Mouse (Mus musculus): ENCODE measurements around the gene Hoxb5.

The Hoxb5 gene

DNA sequence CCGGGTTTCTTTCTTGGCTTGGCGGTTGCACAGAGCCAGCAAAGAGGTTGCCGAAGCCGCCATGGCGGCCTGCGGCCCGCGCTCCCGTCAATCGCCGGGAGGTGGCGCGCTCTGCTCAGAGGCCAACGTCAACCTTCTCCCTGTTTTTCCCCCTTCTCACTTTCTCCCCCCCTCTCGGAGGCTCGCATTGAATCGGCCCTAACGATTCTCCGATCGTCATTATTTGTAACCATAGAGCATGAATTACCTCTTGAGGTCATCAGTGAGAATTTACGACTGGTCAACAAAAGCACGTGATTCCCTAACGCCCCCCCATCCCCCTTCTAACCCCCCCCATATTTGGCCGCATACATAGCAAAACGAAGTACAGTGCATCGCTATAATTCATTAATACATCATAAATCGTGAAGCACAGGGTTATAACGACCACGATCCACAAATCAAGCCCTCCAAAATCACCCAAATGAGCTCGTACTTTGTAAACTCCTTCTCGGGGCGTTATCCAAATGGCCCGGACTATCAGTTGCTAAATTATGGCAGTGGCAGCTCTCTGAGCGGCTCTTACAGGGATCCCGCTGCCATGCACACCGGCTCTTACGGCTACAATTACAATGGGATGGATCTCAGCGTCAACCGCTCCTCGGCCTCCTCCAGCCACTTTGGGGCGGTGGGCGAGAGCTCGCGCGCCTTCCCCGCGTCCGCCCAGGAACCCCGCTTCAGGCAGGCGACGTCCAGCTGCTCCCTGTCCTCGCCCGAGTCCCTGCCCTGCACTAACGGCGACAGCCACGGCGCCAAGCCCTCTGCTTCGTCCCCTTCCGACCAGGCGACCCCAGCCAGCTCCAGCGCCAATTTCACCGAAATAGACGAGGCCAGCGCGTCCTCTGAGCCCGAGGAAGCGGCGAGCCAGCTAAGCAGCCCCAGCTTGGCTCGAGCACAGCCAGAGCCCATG is at the start of gene Hoxb5:
Hoxb5 (plus strand) TSS at position 186 of the 949 bp plus-strand sequence.
- in situ Hi-C loops (cut with MseI, MboI): no loop called here

- in situ Hi-C loops (cut with MseI, MboI): no loop called here
Measured at GRCm38 (mm10) chr11:96254221-96254620, 48.9 kb upstream of the Hoxb5 start.

DNA sequence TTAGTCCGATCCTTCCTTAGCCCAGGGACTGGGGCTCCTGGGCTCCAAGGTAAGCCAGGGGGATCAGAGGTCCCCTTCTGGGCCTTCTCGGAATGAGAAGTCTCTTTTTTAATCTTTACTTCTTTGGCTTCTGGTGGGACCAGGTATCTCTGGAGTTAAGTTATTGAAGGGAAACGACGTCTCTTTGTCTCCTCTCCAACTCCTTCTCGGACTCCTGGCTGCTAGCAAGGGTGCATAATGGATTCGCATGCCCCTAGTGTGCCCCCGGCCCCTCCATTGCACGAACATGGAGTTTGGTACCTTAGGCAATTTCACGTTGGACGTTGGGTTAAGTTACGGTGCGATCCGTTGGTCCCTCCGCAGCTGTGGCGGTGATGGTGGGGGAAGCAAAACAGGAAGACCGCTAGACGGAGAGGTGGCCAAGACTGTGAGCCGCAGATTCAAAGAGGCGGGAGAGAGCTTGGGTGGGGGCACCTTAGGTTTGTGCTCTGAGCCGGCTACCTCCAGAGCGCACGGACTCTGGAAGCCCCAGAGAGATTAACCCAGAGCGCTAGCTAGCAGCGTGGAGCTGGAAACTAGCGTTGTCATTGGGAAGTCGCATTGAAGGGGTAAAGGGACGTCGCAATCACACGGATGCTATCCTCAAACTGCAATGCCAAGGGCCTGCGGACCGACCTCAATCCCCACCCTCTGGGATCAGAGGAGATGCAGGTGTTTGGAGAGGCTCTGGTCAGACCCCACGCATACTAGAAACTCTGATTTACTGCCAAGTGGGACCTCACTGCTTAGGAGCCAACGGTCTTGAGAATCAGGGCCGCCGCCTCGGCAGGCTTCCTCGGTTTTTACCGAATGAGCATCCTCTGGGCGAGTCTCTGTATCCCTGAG is 47.8 kb upstream of the Hoxb5 start:
- in situ Hi-C loops (cut with MseI, MboI): no loop called here

DNA sequence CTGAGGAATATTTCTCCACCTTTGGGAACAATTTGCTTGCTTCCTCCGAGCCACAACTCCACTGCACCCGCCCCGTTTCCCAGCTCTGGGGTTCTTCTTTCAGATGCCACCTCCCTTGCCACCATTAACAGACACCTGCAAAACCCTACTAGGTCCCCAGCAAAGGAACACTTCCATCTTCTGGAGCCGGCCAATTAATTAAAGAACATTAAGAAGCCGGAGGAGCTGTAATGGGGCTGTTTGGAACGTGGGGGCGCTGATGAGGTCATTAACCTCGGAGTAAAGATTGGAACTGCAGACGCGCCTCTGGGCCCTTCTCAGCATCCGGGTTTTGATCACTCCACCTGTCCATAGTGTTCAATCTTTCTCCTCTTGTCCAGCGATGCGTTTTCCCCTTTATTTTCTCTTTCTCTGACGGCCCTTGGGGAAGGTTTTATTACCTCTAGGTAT is 47.1 kb upstream of the Hoxb5 start:
- in situ Hi-C loops (cut with MseI, MboI): no loop called here

GRCm38 (mm10) chr11:96257141-96257540 is 46.0 kb upstream of the Hoxb5 start:
- in situ Hi-C loops (cut with MseI, MboI): no loop called here

DNA sequence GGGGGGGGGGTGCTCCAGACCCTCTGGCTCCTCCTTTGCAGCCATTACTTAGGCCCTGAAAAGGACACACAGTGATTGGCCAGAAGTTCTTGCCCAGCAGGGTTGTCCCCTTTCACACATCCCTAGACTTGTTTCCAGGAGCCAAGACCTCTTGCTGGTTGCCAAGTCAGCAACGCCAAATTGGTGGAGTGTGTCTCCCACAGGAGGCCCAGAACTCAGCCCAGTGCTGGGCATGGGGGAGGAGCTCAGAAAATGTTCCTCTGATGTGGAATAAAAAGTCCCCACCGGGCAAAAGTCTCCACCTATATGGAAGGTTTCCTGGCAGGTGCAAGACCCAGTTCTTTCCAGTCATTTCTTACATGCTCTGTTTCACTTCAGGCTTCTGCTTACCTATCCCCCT is 44.1 kb upstream of the Hoxb5 start:
- in situ Hi-C loops (cut with MseI, MboI): no loop called here

DNA sequence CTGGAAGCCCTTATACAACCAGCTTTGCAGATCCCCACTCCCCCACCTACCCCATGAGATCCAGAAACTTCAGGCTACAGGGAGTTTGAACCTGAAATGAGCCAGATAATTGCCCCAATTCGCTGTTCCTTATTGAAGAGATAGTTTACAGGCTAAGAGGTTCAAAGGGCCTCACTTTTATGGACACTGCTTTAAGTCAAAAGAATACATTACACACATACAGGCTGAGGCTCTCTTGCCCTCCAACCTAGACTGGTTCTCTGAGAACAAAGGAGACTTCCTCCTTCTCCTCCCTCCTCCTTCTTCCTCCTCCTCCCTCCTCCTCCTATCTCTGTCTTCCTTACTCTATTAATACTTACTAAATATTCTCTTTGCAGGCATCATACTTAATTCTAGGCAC is 43.6 kb upstream of the Hoxb5 start:
- in situ Hi-C loops (cut with MseI, MboI): no loop called here

DNA sequence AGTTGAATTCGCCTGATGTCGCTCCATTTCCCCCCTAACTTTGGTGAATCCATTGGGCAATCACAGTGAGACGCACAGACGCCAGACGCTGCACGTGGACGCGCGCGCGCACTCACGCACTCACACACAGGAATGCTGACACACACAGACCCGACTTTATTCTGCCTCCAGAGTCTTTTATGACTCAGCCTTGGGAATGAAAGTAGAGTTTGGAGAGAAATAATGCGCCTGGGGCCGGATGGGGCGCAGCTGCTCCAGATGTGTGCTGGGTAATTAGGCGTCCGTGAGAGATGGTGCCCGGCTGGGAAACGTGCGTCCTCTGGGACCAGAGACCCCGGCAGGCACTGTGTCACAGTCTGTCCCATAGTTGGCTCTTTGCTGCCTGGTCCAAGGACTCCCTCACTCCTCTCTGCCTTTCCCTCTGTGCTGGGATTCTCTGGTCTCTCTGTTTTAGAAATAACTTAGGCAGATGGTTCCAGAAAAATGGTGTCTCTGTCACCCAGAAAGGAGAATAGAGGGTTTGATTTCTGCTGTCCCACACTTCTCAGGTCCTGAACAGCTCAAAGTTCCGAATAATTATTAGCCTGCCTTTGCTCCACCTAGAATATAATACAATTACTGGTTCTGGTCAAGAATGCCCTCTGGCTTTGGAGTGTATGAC is 42.7 kb upstream of the Hoxb5 start:
- in situ Hi-C loops (cut with MseI, MboI): no loop called here

- in situ Hi-C loops (cut with MseI, MboI): no loop called here
Measured at GRCm38 (mm10) chr11:96261323-96261890, 41.7 kb upstream of the Hoxb5 start.

DNA sequence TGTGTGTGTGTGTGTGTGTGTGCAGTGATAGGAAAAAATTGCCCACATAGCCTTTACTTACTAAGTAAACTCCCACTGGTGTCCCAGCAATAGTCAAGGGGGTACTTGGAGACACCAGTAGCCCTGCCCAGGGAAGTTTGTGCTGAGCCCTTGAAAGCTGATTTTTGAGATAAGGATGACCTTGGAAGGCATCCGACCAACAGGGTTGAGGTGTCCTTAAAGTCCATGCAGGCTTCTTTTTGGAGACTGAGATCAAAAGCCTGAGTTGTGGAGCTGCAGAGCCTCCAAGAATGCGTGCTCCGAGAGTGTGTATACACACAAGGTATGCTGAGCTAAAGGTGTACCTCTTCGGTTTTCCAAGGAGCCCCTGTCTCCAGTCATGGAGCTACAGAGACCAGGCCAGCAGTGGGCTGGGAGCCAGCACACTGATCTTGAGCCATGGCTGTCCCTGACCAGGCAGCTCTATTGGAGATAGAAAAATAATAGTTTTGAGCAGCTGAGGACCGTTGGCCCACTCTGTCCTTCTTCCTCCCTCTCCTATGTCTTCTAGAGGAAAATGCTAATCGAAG is 40.8 kb upstream of the Hoxb5 start:
- in situ Hi-C loops (cut with MseI, MboI): no loop called here

DNA sequence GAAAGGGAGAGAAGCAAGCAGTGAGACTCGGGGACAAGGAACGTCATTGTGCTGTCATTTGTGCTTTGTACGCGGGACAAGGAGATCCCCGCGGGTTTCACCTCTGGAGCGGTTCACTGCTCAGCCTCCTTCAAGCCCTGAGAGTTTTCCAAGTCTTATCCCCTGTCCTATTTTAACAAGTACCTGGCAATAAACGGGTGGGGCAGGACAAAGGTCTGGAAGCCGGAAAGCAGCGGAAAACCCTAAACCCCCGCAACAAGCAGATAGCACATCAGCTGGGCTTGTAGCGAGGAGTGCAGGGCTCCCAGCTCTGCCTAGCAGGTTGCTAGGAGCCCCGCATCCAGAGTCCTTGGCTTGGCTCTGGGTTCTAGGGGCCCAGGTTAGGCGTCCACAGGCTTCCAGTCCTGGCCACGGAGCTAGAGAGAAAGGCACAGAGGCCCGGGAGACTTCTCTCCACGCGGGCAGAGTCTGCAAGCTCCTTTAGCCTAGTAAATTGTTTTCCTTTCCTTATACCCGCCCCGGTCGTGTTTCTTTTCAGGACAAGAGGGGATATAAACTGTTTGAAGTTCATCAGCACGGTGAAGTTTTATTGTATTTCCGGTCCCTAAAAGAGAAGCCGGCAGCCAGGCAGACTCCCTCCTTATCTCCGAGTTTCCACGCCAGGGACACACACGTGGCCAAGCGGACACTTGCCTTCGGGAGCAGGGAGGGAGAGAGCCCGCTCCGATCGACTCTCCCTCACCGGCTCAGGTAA is 39.3 kb upstream of the Hoxb5 start:
- in situ Hi-C loops (cut with MseI, MboI): no loop called here

- in situ Hi-C loops (cut with MseI, MboI): no loop called here
Measured at GRCm38 (mm10) chr11:96264390-96265020, 38.6 kb upstream of the Hoxb5 start.

DNA sequence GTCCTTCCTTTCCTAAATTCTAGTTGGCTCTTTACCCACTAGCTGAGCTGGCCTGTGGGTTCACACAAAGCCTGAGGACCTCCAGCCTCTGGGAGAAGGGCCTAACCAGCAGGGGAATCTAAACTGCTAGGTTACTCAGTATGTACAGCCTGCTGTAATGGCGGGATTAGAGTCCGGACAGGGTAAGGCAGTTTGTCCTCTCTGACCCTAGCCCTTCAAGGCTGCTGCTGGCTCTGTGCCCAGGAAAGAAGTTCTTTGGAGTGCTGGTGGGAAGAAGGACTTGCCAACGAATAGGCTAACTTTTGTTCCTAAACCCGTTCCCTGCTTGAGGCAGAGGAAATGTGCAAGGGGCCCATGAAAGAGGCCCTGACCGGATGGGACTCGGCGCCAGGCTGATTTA is 37.2 kb upstream of the Hoxb5 start:
- in situ Hi-C loops (cut with MseI, MboI): no loop called here

GRCm38 (mm10) chr11:96267021-96267920 is 35.9 kb upstream of the Hoxb5 start:
- in situ Hi-C loops (cut with MseI, MboI): no loop called here

DNA sequence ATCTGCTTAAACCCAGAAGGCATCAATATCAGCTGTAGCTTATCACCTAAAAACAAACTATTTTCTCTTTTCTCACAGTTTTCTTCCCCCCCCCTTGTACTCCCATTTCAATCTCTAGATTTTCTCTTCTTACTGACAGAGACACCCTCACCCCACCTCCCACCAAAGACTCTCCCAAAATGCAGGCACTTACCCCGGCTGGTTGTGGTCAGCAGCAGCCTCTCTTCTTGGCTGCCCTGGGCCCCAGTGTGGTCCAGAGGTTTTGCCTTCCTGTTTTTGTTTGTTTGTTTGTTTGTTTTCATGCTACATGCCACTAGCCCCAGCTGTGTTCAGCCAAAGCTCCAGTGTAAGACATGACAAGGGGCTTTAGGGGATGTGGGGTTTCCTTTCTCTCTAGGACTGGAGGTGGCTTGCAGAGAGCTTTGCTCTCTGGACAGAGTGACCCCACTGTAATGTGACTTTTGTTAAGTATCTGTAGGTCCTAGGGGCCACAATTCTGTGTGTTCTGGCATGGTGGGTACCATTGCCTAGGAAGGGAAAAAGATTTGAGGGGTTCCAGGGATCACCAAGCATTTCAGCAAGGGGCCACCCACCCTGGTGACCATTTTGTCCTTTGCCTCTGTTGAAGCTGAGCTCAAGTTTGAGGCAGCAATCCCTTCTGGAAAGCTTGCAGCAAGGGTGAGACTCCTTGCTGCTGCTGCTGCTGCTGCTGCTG is 34.9 kb upstream of the Hoxb5 start:
- in situ Hi-C loops (cut with MseI, MboI): no loop called here

GRCm38 (mm10) chr11:96269869-96270268 is 33.3 kb upstream of the Hoxb5 start:
- in situ Hi-C loops (cut with MseI, MboI): no loop called here

GRCm38 (mm10) chr11:96270996-96271540 is 32.1 kb upstream of the Hoxb5 start, which contains the start of gene Hoxb9:
Hoxb9 (plus strand) TSS chr11:96271457.
- in situ Hi-C loops (cut with MseI, MboI): no loop called here

DNA sequence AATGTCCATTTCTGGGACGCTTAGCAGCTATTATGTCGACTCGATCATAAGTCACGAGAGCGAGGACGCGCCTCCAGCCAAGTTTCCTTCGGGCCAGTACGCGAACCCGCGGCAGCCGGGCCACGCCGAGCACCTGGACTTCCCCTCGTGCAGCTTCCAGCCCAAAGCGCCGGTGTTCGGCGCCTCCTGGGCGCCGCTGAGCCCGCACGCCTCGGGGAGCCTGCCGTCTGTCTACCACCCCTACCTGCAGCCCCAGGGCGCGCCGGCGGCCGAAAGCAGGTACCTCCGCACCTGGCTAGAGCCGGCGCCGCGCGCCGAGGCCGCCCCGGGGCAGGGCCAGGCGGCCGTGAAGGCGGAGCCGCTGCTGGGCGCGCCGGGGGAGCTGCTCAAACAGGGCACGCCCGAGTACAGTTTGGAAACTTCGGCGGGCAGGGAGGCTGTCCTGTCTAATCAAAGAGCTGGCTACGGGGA is 31.6 kb upstream of the Hoxb5 start:
- in situ Hi-C loops (cut with MseI, MboI): no loop called here
